Mouse (Mus musculus): ENCODE data around the gene Cit.

The Cit gene

DNA sequence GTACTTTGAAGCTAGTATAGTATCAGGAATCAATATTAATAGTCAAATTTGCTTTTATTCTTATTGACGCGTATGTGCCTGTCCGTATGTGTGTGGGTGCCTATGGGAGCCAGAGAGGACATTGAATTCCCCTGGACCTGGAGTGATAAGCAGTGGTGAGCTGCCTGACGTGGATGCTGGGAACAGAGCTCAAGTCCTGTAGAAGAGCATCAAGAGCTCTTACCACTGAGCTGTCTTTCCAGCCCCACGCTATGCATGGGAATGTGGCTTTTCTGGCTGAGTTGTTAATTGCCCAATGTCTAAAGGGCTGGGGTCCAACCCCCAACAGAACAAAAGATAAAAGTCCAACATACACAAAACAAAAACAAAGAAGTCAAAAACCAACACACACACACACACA, 131.4 kb downstream of the Cit start:
- DNase-seq = no peak

DNA sequence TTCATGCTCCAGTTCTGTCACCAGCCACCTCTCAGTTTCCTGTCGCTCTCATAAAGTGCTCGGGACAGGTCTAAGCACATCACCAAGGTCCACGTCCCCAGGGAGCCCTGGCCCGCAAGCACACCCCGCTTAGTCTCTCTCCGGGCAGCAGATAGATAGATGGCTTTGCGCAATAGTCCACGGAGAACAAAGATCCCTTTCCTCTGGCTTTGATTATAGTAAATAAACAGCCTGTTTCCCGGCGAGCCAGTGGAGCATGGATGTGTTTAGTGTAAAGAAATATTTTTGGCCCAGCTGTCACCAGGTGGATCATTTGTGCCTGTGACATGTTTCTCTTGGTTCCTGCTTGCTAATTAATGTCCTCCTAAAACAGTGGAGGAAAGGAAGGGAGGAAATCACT, 132.2 kb downstream of the Cit start:
- no peak for DNase-seq

DNA sequence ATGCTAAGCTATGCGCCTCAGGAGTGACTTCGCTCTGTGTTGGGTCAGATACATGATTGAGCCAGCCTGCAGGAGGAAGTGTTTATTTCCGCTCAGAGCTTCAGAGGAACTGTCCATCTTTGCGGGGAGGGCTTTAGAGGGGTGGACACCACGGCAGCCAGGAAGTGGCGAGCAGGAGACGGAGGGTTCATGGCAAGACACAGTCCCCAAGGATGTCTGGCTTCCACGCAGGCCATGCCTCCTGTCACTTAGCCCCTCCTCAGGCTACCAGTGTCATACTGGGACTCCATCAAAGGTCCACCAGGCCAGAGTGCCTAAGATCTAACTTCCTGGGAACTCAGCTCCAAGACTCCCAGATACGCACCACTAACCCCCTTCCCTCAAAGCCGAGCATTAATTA, 132.7 kb downstream of the Cit start:
- DNase-seq = no peak

DNA sequence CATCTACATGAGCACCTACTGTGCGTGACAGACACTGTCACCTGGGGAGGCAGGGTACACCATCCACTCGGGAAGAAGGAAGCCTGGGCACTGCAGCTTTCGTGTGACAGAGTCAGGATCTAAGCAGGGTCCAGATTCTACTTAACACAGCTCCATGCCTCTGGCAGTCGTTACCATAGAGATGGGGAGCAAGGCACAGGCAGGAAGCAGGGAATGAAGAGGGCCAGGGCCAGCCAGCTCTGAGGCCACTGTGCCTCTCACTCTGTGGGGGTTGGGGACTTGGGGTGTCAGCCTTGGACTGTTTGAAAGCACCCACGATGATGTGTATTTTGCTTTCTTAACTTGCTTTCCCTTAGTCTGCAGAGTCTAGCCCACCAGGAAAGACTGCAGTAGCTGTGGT, 133.2 kb downstream of the Cit start:
- DNase-seq = no peak

DNA sequence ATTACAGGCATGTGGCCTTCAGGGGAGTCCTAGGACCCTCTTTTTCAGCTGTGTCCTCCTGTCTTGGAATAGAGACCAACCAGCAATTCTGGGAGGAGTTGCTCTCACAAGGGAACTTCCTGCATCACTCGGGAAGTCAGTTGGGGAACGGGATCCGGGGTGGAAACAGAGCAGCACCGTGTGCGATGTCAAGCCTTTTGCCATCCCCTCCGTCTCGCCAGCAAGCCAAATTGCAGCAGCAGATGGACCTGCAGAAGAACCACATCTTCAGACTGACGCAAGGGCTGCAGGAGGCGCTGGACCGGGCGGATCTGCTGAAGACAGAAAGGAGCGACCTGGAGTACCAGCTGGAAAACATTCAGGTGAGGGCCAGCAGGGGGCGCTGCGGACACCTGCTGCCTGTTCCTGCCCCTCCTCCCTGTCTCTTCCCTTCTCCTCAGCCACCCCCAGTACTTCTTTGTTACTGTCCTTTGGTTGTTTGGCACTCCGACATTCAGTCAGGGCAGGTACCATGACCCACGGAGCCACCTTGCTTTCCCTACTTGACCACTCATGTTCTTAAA, 134.1 kb downstream of the Cit start:
- no peak for DNase-seq

DNA sequence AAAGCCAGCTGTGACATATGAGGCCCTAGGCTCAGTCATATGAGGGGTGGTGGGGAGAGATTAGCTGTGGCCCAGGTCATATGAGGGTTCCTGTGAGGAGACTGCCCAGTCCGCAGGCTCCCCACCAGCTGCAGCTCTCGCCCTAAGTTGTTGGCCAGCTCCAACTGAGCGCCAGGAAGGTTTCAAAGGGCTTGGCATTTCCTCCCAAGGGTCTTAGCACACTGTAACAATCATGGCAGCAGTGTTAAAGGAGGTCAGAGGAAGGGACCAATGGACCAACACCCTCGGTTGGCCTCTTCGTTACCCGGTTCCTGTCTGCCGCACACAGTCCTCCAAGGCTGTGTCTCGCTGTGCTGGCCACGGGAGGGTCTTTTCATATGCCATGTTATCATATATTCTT, 135.5 kb downstream of the Cit start:
- DNase-seq = no peak

DNA sequence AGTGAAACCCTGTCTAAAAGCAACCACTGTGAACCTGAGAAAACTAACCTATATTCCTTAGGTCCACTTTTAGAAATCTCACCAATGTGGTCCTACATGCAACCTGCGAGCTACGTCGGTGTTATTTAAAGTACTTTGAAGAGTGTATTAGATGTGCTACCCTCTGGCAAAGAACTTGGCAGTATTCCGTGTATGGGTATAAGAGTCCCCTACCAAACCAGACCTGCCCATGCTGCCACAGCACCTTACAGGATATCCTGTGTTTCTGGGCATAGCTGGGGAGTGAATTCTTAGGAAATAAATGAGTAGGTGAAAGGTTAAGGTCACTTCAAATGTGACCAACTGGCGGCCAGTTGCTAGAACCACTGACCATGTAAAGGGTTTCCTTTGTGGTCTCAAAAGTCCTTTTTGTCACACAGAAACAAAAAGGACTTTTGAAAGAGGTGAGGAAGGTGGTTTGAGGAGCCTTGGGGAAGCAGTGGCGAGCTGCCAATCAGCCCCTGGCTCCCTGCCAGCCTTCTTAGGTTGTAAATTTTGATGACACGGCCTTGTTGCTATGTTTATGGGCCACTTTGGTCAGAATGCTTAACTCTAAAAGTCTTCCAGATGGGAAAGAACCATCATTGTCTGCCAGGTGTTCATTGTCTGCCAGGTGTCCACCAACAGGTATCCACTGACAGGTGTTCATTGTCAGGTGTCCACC, 137.7 kb downstream of the Cit start:
- DNase-seq = no peak

DNA sequence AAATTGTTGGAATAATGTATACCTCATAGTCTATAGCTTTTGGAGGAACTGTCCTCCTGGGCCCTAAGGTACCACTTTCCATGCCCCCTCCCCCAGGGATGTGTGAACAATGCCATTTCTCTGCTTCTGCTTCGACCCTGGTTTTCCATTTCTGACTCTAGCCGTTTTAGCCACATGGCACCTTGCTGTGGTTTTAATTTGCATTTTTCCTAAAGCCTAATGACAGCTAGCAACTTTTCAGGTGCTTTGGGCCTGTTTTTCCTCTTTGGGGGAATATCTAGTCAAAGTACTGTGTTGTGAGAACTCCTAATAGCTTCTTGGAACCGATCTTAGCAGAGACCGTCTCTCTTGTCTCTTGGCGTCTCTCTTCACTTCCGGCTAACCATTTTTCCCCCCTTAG, 139.3 kb downstream of the Cit start:
- DNase-seq = no peak

DNA sequence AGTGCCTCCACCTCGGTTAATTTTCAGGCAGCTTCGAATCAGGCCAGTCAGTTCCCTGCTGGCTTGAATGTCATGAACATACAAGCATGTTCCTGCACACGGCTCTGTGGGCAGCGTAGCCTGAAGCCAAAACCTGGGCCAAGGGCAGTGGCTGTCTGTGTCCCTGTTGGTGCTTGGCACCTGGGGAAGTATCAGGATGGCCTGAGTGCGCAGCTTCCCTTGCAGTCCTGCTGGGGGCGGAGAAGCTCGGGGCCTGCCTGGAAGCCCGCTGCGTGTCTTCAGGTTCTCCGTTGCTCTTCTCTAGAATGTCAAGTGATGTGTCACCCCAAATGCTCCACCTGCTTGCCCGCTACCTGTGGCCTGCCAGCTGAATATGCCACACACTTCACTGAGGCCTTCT, 140.0 kb downstream of the Cit start:
- DNase-seq = no peak

DNA sequence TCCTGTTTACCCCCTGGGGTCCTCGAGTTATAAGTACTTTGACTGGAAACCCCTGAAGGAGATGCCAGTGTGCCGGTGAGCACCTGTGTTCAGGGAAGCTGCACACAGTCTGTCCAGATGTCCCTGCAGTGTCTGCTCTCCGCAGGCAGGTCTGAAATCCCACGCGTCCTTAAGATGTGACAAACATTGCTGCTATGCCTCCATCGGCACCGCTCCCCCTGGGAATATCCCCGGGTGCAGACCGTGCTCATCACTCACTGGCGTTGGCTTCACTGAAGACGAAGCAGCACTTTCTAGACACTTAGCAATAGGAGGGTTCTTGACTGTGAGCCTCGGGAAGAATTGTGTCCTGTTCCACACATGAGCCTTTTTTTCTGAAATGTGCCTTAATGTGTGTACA, 142.2 kb downstream of the Cit start:
- no peak for DNase-seq

DNA sequence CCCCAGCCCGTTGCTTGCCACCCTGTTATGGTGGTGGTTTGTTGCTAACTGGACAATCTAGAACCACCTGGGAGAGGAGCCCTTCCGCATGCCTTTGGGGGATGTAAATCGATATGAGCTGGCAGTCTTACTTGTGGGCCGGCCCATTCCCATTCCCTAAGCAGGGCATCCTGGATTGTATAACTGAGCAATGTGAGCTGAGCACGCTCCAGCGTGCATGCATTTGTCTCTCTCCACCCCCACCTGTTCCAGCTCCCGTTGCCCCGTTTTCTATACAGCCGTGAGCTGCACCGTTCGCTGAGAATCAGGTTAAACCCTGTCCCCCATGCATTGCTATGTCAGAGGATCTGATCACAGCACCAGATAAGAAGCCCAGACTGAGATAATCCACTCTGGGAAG, 146.6 kb downstream of the Cit start:
- DNase-seq = no peak

DNA sequence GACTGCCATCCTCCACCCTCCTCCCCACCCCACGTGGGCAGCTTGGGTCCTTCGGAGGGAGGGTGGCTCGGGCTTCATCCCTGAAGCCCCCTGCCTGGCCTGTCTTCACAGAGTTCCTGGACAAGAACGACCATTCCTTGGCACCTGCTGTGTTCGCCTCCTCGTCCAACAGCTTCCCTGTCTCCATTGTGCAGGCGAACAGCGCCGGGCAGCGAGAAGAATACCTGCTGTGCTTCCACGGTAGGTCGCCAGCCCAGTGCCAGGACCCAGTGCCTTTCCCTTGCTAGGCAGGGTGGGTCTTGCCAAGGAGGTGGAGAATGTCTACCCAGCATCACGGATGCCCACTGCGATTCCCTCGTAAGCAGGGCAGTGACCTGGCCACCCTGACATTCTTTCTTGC, 149.0 kb downstream of the Cit start:
- DNase-seq = no peak

DNA sequence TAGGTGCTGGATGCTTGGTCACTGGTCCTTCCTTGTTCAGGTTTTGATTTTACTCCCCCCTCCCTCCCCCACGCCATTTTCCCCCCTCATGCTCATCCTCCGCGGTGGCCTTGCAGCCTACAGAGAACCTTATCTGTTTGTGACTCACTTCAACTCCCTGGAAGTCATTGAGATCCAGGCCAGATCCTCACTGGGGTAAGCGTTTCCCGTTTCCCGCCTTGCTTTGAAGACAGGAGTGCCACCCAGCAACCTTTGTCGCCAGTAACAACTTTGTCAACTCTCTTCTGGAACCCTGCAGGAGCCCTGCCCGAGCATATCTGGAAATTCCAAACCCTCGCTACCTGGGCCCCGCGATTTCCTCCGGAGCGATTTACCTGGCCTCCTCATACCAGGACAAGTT, 152.3 kb downstream of the Cit start:
- DNase-seq = no peak

DNA sequence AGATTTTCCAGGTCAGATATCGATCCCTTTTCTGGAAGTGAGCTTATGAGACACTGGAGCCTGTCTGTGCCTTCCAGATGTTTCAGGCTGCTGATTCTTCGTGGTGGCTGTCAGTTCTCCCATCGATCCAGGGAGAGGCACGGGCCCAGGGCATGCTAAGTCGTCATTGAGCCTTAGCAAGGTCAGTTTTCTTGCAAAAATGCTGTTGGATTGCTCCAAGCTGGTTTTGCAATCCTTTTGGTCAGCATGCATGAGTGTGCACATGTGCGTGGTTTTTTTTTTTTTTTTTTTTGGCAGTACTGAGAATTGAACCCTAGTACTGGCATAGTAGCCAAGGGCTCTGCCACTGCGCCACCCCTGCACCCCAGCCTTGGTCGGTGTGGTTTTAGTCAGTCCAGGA, 158.1 kb downstream of the Cit start:
- no peak for DNase-seq

DNA sequence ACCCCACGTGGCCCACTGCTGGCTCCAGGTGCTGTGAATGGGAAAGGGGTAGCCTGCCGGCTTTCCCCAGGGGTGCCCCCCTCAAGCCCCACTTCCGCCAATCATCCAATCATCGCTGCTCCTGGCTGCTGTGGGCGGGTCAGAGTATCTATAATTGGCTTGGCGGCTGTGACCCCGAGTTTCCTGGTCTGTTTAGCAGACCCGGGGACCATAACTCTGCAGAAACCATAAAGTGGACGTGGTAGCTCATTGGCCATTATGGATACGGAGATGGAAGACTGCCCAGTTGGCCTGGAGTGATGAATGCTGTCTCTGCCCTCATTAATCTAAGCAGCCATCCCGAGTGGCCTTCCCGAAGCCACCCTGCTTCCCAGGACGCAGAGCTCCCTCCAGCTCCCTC, 158.7 kb downstream of the Cit start:
- no peak for DNase-seq

DNA sequence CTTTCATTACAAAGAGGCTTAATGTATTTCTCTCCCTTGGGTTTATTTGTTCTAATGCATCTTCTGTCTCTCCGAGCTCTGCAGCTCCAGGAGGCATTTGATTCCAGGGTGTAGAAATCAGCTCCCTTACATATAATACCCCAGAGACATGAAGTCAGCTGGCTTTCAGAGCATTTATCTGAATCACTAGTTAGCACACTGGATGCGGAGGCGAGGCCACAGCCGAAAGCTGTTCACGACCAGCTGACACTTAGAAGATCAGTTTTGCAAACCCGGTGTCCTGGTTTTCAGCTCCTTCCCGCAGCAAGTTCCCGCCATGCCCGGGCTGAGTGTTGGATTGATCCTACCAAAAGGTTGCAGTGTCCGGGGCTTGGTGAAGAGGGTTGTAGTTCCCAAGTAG, 159.2 kb downstream of the Cit start:
- DNase-seq = no peak

DNA sequence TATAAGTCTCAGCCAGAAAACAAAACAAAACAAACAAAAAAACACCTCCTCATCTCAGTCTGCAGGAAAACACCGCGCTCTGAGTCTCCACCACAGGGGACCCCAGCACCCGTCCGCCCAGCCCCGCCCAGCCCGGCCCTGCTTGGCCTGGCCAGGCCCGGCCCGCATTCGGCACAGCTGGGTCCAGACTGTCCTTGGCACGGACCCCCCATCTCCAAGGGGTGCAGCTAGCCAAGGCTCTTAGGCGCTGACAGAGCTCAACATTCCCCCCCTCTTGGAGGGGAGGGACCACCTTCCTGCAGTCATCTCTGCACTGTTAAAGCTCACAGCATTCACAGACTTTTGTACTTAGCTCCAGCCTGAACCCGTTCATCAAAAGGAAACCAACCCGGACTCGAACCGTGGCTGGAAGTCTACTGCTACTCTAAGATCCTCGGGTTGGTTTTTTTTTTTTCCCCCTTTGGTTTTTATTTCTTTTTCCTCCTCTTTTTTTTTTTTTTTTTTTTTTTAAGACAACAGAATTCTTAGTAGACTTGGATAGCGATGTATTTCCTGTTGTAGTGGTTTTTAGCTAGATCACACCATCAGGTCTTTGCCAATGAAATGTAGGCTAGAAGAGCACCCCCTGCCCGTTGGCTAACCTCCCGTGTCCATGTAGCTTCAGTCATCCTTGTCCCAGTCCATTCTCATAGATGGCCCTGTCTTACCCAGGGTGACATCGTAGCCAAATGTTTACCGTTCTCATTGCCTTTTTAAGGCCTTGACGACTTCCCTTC, 161.4 kb downstream of the Cit start:
- DNase-seq = no peak

DNA sequence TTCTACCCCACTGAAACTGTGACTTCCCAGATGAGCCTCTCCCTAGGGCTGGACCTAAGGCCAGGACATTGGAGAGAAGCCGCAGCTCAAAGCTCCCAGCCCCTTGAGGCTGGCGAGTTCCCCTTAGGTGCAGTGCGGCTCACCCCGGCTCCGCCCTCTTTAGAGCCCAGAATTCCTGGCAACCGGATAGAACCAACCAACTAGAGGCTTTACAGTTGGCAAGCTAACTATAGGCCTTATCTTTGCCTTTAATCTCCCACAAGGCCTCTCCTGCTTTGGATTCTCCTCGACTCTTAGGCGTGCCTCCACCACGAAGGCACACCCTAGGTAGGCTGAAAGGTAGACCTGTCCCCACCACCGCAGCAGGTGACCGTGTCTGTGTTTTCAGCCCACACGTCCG, 162.6 kb downstream of the Cit start:
- no peak for DNase-seq

DNA sequence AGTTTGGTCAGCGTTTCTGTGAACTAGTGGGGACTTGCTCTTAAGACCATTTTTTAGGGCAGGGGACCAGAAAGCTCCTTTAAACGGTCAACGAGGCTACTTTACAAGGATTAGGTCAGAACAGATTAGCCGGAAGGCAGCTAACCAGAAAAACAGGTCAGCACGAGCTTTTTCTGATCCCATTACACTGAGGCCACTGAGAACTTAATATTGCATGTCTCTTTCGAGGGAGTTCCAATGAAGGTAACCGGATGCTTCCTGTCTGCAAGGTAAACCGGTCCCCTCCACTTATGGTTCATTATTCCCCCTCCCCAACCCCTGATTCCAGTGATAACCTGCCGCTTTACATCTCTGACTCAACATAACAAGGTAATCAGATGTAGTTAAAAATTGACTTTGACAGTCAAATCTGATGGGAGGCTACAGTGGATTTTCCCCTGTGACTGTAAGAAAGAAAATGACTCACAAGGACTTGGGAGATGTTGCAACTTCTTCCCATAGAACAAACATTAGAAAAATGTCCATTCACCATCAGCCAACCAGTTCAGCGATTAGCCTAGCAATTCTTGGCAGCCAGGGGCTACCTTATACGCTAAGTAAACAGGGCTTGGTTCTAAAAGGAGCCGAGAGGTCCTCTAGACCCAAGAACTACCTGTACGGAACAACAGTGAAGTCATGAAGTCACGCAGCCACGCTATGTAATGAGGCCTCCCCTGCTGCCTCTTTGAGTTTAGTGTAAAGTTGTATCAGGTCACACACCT, 164.2 kb downstream of the Cit start:
- no peak for DNase-seq

DNA sequence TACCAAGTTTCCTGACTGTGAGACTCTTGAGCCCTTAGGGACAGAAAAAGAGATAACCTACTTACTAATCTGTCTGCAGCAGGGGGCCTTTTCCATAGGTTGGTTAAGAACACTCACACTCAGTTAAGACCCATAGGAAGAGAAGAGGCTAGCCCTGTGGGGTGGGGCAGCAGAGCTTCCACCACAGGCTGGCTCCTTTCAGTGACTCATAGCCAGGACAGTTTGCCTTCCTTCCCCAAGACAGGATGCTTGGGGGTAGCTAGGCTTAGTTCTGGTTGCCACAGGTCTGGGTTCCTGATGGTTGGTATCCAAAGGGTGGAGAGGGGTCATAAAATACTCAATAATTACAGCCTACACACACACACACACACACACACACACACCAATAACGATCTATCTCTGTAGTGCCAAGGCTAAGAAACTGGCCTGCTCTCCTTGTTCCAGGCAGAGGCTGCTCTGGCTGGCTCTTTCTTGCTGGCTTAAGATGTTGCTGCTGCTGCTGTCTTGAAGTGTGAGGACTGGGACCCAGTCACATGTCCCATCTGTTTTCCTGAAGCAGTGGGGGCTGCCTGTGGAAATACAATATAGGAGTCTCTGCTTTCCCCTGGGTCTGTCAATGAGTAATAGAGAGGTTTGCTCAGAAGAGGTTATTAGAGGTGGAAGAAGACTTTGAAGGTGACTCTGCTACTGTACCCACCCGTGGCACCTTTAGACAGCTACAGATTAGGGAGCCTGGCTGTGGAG, 165.0 kb downstream of the Cit start:
- DNase-seq = no peak

DNA sequence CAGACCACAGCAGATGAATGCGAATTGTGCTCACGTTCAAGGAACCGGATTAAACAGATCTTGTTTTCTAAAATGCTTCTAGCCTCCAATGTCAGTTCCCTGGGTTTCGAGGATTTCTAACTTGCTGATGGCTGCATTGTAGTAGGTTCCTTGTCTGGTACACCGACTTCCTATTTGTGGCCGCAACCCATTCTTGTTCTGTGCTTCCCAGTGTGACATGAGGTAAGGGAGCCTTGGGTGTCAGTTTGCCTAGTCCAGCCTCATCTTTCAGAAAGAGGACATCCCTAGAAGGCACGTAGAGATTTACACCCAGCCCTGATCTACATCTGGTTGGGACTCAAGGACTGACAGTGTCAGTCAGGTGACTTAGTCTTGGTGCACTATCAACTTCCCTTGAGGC, 166.6 kb downstream of the Cit start:
- no peak for DNase-seq

DNA sequence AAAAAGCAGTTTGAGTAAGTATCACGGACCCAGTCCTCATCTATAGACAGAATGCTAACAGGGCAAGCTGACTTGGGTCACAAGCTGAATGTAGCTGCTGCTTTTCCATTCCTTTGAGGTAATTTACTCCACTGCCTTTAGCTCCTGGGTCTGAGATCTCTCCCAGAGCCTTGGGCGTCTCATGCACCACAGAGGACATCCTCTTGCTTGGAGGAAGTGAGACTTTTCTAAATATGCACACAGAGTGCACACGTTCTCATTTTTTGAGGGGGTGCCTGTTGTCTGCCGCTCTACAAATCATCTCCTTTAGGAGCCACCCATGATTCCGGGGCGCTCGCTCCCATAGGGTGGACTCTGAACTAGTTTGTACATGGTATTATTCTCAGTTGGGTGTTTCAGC, 167.4 kb downstream of the Cit start:
- DNase-seq = no peak

DNA sequence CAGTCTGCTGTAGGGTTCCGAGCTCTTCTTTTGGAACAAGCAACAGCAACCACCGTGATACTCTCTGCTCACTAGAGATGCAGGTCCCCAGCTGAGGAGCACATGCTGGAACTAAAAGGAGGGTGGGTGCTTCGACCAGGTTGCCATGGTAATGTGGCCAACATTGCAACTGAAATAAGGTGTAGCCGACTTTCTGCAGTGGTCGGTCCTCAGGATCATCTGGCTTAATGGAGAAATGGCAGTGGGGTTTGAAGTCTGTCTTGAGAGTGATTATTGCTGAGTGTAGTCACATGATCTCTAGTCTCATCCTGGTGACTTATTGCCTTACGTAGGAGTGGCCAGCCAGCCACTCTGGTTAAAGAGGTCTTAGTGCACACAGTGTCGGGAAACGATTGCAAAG, 168.7 kb downstream of the Cit start:
- DNase-seq = no peak

Data from right cerebral cortex, postnatal 14 days (tissue).